Mouse (Mus musculus) forebrain, embryonic 11.5 days (tissue): ENCODE measurements around the gene Yif1a. TPM values are rescaled to one million over a fixed set of nuclear protein-coding genes. Genes with fewer than 3 reads are reported as not detected.

Experiments
- ATAC-seq: fragments of 200-750 bp; cut with Nextera tagmentation; replicated peaks from 2 replicates; pipeline ENCODE4 v1.8.0; 2017; ENCODE audit warnings: moderate TSS enrichment; ENCODE audit not compliant: low FRiP score
- DNase-seq: peaks from one replicate; pipeline ENCODE4 v3.0.0-alpha.2; 2017; ENCODE audit warnings: low spot score
- H3K27ac ChIP-seq: fragments of 300-500 bp; sonication (generic); 2 replicates; pipeline ENCODE4 v1.5.1; 2014; ENCODE audit warnings: low read depth, low read length
- H3K27me3 ChIP-seq: fragments of 300-500 bp; sonication (generic); 2 replicates; pipeline ENCODE4 v1.6.1; 2014; ENCODE audit warnings: mild to moderate bottlenecking, low read length, mixed read lengths; ENCODE audit not compliant: control insufficient read depth, insufficient read depth
- H3K36me3 ChIP-seq: fragments of 300-500 bp; sonication (generic); 2 replicates; pipeline ENCODE4 v1.6.1; 2014; ENCODE audit warnings: mild to moderate bottlenecking, low read length, moderate library complexity, mixed read lengths; ENCODE audit not compliant: control insufficient read depth, insufficient read depth
- H3K4me1 ChIP-seq: fragments of 300-500 bp; sonication (generic); replicated peaks from 2 replicates; pipeline ENCODE4 v1.6.1; 2014; ENCODE audit warnings: low read length, mixed read lengths; ENCODE audit not compliant: control insufficient read depth, insufficient read depth
- H3K4me2 ChIP-seq: fragments of 300-500 bp; sonication (generic); 2 replicates; pipeline ENCODE4 v1.6.1; 2014; ENCODE audit warnings: low read depth, mild to moderate bottlenecking, low read length, moderate library complexity, mixed read lengths; ENCODE audit not compliant: severe bottlenecking
- H3K4me3 ChIP-seq: fragments of 300-500 bp; sonication (generic); 2 replicates; pipeline ENCODE4 v1.5.1; 2014; ENCODE audit warnings: low read depth, low read length
- H3K9ac ChIP-seq: fragments of 300-500 bp; sonication (generic); 2 replicates; pipeline ENCODE4 v1.6.1; 2014; ENCODE audit warnings: low read length
- H3K9me3 ChIP-seq: fragments of 300-500 bp; sonication (generic); 2 replicates; pipeline ENCODE4 v1.6.1; 2016; ENCODE audit warnings: low read length, mixed read lengths; ENCODE audit not compliant: control insufficient read depth
- WGBS: fragments of 180-500 bp; shearing (Covaris S2); extraction: QIAGEN DNeasy Blood & Tissue Kit; methylation state at CpG from one replicate; pipeline ENCODE4 v1.1.7; 2014; 5-methylcytosine and 5-hydroxymethylcytosine counted together
- polyA plus RNA-seq: library from polyadenylated mRNA; unstranded; fragments of >200 nt; fragmentation: Nextera tagmentation; extraction: Ambion mirVana; gene quantifications from 2 replicates; pipeline ENCODE4 v1.2.1, GENCODE M21; 2014

Gene Yif1a
- polyA plus RNA-seq, 1 experiment from 2014 or later, result 69.5 TPM

- peak overlapping the region; percentile 89 for H3K4me2 ChIP-seq
- no peaks in the 10 kb centered on the region for H3K27me3 ChIP-seq
- WGBS, result under 1% methylated on average over 79 of the region's 83 CpGs
- peaks cover 6% of the 10 kb centered on the region for H3K4me1 ChIP-seq
- no peaks in the 10 kb centered on the region for H3K36me3 ChIP-seq
- H3K4me3 ChIP-seq, result peak overlapping the region; percentile 88
- H3K9me3 ChIP-seq, result no peaks in the 10 kb centered on the region
- DNase-seq (peak; percentile 96), ATAC-seq (peak; percentile 83)
- peak overlapping the region; percentile 82 for H3K27ac ChIP-seq
- peak overlapping the region; percentile 82 for H3K9ac ChIP-seq
Measured at GRCm38 (mm10) chr19:5117494-5118383, 29.4 kb downstream of the Yif1a start.

- under 1% methylated on average over 18 of the region's 18 CpGs for WGBS
- Histone ChIP-seq H3K4me2 (peak within 1 kb of the TSS; percentile 89), H3K4me3 (peak within 1 kb of the TSS; percentile 88), H3K4me1 (peaks cover 6% of the 10 kb centered on the region), H3K27ac (peak within 1 kb of the TSS; percentile 82), H3K36me3 (no peaks in the 10 kb centered on the region), H3K27me3 (no peaks in the 10 kb centered on the region), H3K9me3 (no peaks in the 10 kb centered on the region), H3K9ac (peak within 1 kb of the TSS; percentile 82)
- peak; percentile 93 for ATAC-seq
- no peak for DNase-seq
Measured at GRCm38 (mm10) chr19:5118384-5118698, 30.0 kb downstream of the Yif1a start, which contains the start of gene Klc2. Gene Klc2 (minus strand): TSS chr19:5118560.

- 75% methylated on average over 10 of the region's 10 CpGs for WGBS
- no peak overlapping the region for H3K27ac ChIP-seq
- H3K36me3 ChIP-seq, result no peaks in the 10 kb centered on the region
- peaks cover 2% of the 10 kb centered on the region; the same call in 1 of the 2 replicates for H3K4me1 ChIP-seq
- ATAC-seq, result no peak
- H3K4me2 ChIP-seq, result no peak overlapping the region
- H3K9me3 ChIP-seq, result no peaks in the 10 kb centered on the region
- H3K9ac ChIP-seq, result no peak overlapping the region
- no peak for DNase-seq
- H3K4me3 ChIP-seq, result no peak overlapping the region
- H3K27me3 ChIP-seq, result no peaks in the 10 kb centered on the region
Measured at GRCm38 (mm10) chr19:5122492-5122891, 34.2 kb downstream of the Yif1a start.

GRCm38 (mm10) chr19:5123241-5123640, 34.9 kb downstream of the Yif1a start:
- H3K4me1 ChIP-seq, result peaks cover 2% of the 10 kb centered on the region; the same call in 1 of the 2 replicates
- no peak overlapping the region for H3K4me2 ChIP-seq
- no peaks in the 10 kb centered on the region for H3K9me3 ChIP-seq
- ATAC-seq (no peak), DNase-seq (no peak)
- H3K27me3 ChIP-seq, result no peaks in the 10 kb centered on the region
- H3K27ac ChIP-seq, result no peak overlapping the region
- no peak overlapping the region for H3K9ac ChIP-seq
- no peak overlapping the region for H3K4me3 ChIP-seq
- H3K36me3 ChIP-seq, result no peaks in the 10 kb centered on the region
- 88% methylated on average over 3 of the region's 3 CpGs for WGBS

- Histone ChIP-seq H3K36me3 (no peaks in the 10 kb centered on the region), H3K9me3 (no peaks in the 10 kb centered on the region), H3K27ac (no peak overlapping the region), H3K4me2 (no peak overlapping the region), H3K4me3 (no peak overlapping the region), H3K4me1 (no peaks in the 10 kb centered on the region), H3K9ac (no peak overlapping the region), H3K27me3 (no peaks in the 10 kb centered on the region)
- no peak for DNase-seq
- ATAC-seq, result no peak
- 78% methylated on average over 7 of the region's 7 CpGs for WGBS
Measured at GRCm38 (mm10) chr19:5124055-5124614, 35.8 kb downstream of the Yif1a start.

GRCm38 (mm10) chr19:5129770-5130169, 41.4 kb downstream of the Yif1a start:
- no peaks in the 10 kb centered on the region for H3K36me3 ChIP-seq
- no peak overlapping the region for H3K9ac ChIP-seq
- no peak overlapping the region for H3K4me2 ChIP-seq
- no peaks in the 10 kb centered on the region for H3K27me3 ChIP-seq
- no peaks in the 10 kb centered on the region for H3K9me3 ChIP-seq
- no peak overlapping the region for H3K27ac ChIP-seq
- DNase-seq (no peak), ATAC-seq (no peak)
- WGBS, result 37% methylated on average over 1 of the region's 1 CpGs
- no peaks in the 10 kb centered on the region for H3K4me1 ChIP-seq
- H3K4me3 ChIP-seq, result no peak overlapping the region

- H3K4me3 ChIP-seq, result no peak overlapping the region
- 77% methylated on average over 4 of the region's 4 CpGs for WGBS
- H3K4me1 ChIP-seq, result no peaks in the 10 kb centered on the region
- no peaks in the 10 kb centered on the region for H3K27me3 ChIP-seq
- DNase-seq (no peak), ATAC-seq (no peak)
- H3K9me3 ChIP-seq, result no peaks in the 10 kb centered on the region
- no peak overlapping the region for H3K4me2 ChIP-seq
- H3K27ac ChIP-seq, result no peak overlapping the region
- no peak overlapping the region for H3K9ac ChIP-seq
- no peaks in the 10 kb centered on the region for H3K36me3 ChIP-seq
Measured at GRCm38 (mm10) chr19:5131237-5131636, 42.9 kb downstream of the Yif1a start.

GRCm38 (mm10) chr19:5139640-5140039, 51.3 kb downstream of the Yif1a start:
- H3K4me3 ChIP-seq, result no peak overlapping the region
- no peaks in the 10 kb centered on the region for H3K4me1 ChIP-seq
- H3K36me3 ChIP-seq, result no peaks in the 10 kb centered on the region
- H3K9ac ChIP-seq, result no peak overlapping the region
- H3K9me3 ChIP-seq, result no peaks in the 10 kb centered on the region
- H3K27me3 ChIP-seq, result no peaks in the 10 kb centered on the region
- H3K27ac ChIP-seq, result no peak overlapping the region
- DNase-seq (peak; percentile 63), ATAC-seq (no peak)
- no peak overlapping the region for H3K4me2 ChIP-seq
- WGBS, result 4% methylated on average over 2 of the region's 2 CpGs
